Mouse (Mus musculus): ENCODE results near the gene Clcn5. TPM values are rescaled to one million over a fixed set of nuclear protein-coding genes. Genes with fewer than 3 reads are reported as not detected.

Clcn5 gene
- polyA plus RNA-seq, 1 experiment = 14.8 TPM

DNA sequence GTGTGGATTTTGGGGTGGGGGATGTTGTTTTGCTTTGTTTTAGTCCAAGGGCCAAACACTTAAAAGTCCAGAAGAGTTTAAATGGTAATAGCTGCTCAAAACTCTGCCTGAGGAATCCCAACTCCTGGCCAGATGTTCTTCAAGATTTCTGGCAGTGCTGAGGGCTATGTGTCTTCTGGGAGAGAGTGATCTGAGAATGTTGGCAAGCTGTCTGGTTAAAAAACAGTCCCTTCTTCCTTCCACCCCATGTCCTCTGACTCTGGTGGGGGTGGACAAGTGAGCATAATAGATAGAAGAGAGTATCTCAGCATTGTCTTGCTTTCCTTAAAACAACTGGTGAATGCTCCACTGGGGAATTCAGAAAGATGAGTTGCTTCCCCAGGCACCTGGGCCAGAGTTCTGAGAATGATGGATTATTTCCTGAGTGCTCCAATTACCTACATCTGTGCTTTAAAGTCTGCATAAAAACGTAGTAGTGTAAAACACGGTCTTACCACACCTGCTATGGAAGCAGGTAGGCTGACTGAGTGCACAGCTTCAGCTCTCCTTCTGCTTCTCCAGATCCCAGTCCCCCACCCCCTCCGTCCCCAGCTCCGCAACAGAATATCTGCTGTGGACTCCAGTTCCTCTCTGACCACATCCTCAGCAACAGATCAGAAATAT lies 197.4 kb downstream of the Clcn5 start:
- TF ChIP-seq USF1 (IDR thresholded peaks at IDR 0.05; ENCODE audit: low read depth) (no peak), MYOD1 (IDR thresholded peaks at IDR 0.05; ENCODE audit: control insufficient read depth, insufficient read length, low read depth) (no peak), MAX (IDR thresholded peaks at IDR 0.05) (no peak), MYOG (IDR thresholded peaks at IDR 0.05; ENCODE audit: control insufficient read depth, extremely low read depth, insufficient read length) (no peak), CTCF (IDR thresholded peaks at IDR 0.05; ENCODE audit: control insufficient read depth, insufficient read depth, insufficient read length) (no peak), FOSL1 (IDR thresholded peaks at IDR 0.05; ENCODE audit: insufficient read depth, low read length, poor library complexity, severe bottlenecking) (no peak), CEBPB (IDR thresholded peaks at IDR 0.05; ENCODE audit: low read depth) (no peak)
- H3K79me3 ChIP-seq (ENCODE audit: low read depth) = no peaks in the 10 kb centered on the region

DNA sequence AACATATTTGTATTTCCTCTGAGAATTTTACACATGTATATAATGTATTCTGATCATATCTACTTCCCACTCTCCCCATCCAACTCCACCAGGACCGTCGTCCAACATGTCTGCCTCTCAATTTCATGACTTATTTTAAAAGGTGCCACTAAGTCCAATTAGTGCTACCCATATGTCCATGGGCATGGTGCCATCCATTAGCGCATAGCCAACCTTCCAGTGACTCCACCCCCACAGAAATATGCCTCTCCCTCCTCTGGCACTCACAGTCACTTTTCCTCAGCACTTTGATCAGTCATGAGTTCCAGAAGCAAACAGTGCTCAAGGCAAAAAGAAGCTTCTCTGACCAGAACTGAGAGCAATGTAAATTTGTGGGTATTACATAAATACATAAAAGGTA lies 204.3 kb downstream of the Clcn5 start:
- H3K27me3 ChIP-seq (ENCODE audit: control insufficient read depth, insufficient read depth, insufficient read length) = no peaks in the 10 kb centered on the region
- H3ac ChIP-seq (ENCODE audit: control insufficient read depth, insufficient read length, low read depth) = no peak overlapping the region
- no peak overlapping the region for H3K4me3 ChIP-seq (ENCODE audit: insufficient read depth, poor library complexity, severe bottlenecking)
- H3K36me3 ChIP-seq (ENCODE audit: control insufficient read depth, insufficient read depth) = no peaks in the 10 kb centered on the region
- H3K79me2 ChIP-seq (ENCODE audit: control insufficient read depth, insufficient read depth) = no peaks in the 10 kb centered on the region
- TF ChIP-seq CTCF (IDR thresholded peaks at IDR 0.05; ENCODE audit: control insufficient read depth, insufficient read depth, insufficient read length) = no peak
- no peaks in the 10 kb centered on the region for H3K79me3 ChIP-seq (ENCODE audit: low read depth)

More for the DNA sequence above, 197.4 kb downstream of the Clcn5 start:
- Histone ChIP-seq H3K4me3 (ENCODE audit: insufficient read depth, poor library complexity, severe bottlenecking) (no peak overlapping the region), H3ac (ENCODE audit: control insufficient read depth, insufficient read length, low read depth) (no peak overlapping the region), H3K27me3 (ENCODE audit: control insufficient read depth, insufficient read depth, insufficient read length) (no peaks in the 10 kb centered on the region), H3K79me2 (ENCODE audit: control insufficient read depth, insufficient read depth) (no peaks in the 10 kb centered on the region), H3K36me3 (ENCODE audit: control insufficient read depth, insufficient read depth) (no peaks in the 10 kb centered on the region)

Small RNA genes lying within 50 kb of the gene (microRNA-seq; reads per million reads assigned to microRNA genes)
- 2,060 reads per million, percentile 89 among the genes with 10 or more reads in this experiment for gene Mir188 (ENCODE audit: borderline microRNAs expressed)
- 196 reads per million, percentile 78 among the genes with 10 or more reads in this experiment for gene Mir362 (ENCODE audit: borderline microRNAs expressed)
- 426 reads per million, percentile 82 among the genes with 10 or more reads in this experiment for gene Mir500 (ENCODE audit: borderline microRNAs expressed)
- gene Mir501 (ENCODE audit: borderline microRNAs expressed) = 618 reads per million, percentile 84 among the genes with 10 or more reads in this experiment
- gene Mir532 (ENCODE audit: borderline microRNAs expressed) = 3,454 reads per million, percentile 92 among the genes with 10 or more reads in this experiment

Other genes starting within 250 kb of the Clcn5 start
- 1.4 TPM for gene Usp27x, start 56.5 kb upstream of the Clcn5 start, polyA plus RNA-seq (2012; fragmentation: generic; extraction: Trizol)

All from C2C12 (cell line).